Mouse (Mus musculus) bone marrow, adult 2 months (tissue): Measurements from ENCODE around the gene Smyd3.

Experiments used
- CTCF ChIP-seq: fragments of 200-500 bp; IDR thresholded peaks from 2 replicates; pipeline ENCODE4 v1.5.1; 2011; ENCODE audit warnings: low read length, control low read depth; ENCODE audit not compliant: control insufficient read depth, insufficient read depth
- POLR2A ChIP-seq: fragments of 200-500 bp; IDR thresholded peaks from 2 replicates; pipeline ENCODE4 v1.6.1; 2011; ENCODE audit warnings: low read depth, mild to moderate bottlenecking, control low read depth, low read length, borderline replicate concordance; ENCODE audit not compliant: control insufficient read depth

- no peak for TF ChIP-seq POLR2A
- TF ChIP-seq CTCF, result no peak
Observed at GRCm38 (mm10) chr1:179552751-179553150, 34.9 kb upstream of the Smyd3 start.
